Mouse (Mus musculus) E14TG2a.4 (cell line): ENCODE measurements around the gene Nrxn3.

Source experiments
- CTCF ChIP-seq: conservative IDR thresholded peaks from 2 replicates; pipeline ENCODE4 v1.5.1; 2014; ENCODE audit warnings: low read length
- NANOG ChIP-seq: IDR thresholded peaks from 2 replicates; pipeline ENCODE4 v1.6.1; 2014; ENCODE audit warnings: borderline replicate concordance, low read length, mixed read lengths
- POU5F1 ChIP-seq: IDR thresholded peaks from 2 replicates; pipeline ENCODE4 v1.6.1; 2014; ENCODE audit warnings: low read length, borderline replicate concordance

DNA sequence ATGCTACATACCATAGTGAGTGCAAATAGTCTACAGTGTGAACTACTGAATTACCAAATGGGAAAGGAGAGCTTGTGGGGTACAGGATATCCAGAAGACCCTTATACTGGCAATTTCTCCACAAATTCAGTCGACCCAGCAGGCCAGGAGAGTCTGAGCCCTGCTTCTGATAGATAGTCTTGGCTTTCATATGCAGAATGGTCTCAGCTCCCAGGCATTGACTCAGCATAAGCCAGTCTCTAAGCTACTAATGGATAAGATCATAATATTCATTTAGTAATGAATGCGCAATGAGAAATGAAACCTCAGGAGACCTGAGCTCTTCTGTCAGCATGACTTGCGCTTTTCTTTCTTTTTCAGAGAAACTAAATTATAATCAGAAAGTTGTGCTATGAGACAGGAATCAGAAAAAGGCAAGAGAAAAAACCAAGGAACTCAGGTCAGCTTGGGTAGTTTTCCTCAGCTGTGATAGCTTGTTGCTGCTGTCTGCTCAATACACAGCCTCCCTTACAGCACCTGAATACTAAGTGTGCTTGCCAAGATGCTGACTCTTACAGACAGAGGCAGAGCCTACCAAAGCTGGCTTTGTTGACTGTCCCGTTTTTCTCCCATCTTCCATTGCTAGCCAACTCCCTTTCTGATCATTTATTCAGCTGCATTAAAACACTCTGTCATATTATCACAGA lies 567.1 kb downstream of the Nrxn3 start:
- TF ChIP-seq CTCF = no peak
- TF ChIP-seq POU5F1 = no peak
- no peak for TF ChIP-seq NANOG
